Mouse (Mus musculus): ENCODE results near the gene Gm5726.
"Not testable (repeated sequence)": the region's sequence is repeated elsewhere in the genome, so short reads cannot be mapped to it uniquely, and the experiment has no call there.

Gene Gm5726

DNA sequence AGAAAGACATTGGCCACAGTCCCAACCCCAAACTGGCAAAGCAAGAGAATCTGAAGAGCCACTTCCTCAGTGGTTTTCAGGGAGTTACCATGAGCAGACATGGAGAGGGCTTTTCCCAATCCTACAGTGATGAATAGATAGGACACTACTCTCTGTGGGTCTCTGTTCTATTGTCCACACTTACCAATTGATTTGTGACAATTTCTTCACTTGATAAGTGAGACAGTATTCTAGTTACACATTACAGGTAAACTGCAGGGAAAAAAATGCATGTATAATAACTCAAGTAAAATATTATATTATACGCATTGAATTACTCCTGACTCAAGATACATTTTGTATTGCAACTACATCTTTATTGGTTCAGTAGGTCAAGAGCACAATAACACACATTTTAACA lies at the start of gene Gm5726:
Gene Gm5726 (minus strand): TSS at position 101 of the 400 bp plus-strand sequence.
- not testable (repeated sequence) for DNase-seq (ENCODE audit: low spot score)

- DNase-seq (ENCODE audit: low spot score): not testable (repeated sequence)
Observed at GRCm38 (mm10) chr7:20576141-20576540, 30.6 kb upstream of the Gm5726 start, which contains the start of gene Gm4141. Gm4141 (minus strand) TSS chr7:20576241.

DNA sequence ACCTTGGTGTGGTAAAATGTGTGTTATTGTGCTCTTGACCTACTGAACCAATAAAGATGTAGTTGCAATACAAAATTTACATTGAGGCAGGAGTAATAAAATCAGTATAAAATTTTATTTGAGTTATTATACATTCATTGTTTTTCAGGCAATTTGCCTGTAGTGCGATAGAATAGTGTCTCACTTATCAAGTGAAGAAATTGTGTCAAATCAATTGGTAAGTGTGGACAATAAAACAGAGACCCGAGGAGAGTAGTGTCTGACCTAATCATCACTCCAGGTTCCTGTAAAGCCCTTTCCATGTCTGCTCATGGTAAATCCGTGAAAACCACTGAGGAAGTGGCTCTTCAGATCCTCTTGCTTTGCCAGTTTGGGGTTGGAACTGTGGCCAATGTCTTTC lies 12.0 kb downstream of the Gm5726 start, which contains the start of gene Vmn1r104:
Gene Vmn1r104 (plus strand): TSS at position 301 of the 400 bp plus-strand sequence.
- DNase-seq (ENCODE audit: low spot score): not testable (repeated sequence)

- not testable (repeated sequence) for DNase-seq (ENCODE audit: low spot score)
Observed at GRCm38 (mm10) chr7:20510434-20510833, 35.1 kb downstream of the Gm5726 start, which contains the start of gene Vmn1r103. Vmn1r103 (minus strand) TSS chr7:20510534.

Data from urinary bladder, postnatal 25 days (tissue).